Comparison of ENCODE assay signal across 10 mouse cellular contexts in the genomic region with DNA sequence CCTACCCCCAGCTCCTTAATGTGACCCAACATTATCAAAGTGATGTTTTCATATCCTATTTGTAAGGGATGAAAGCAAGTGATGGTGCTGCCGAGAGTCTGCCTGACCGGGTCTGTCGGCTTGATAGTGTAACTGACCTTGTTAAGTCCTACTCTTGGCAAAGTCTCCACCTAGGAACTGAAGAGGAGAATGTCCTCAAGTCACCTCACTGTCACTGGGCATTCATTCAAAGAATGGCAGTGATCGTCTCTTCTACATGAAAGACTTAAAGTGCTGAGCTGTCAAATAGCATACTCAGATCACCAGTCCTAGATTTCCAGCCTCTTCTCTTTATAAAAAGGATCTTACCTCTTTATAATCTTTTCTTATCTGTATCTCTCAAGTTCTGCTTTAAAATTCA.
"Had no signal": no experiment of that assay in that cellular context is flagged by ENCODE, and none has a peak within 500 bp of the region (broad histone marks: within the 10 kb centered on the region; RNA-seq: fewer than 3 reads in every experiment).

No protein-coding gene starts in this region.

- DNase-seq: lung, adult 2 months; lung, postnatal 14 days; lung, postnatal 36 days; right cerebral cortex, postnatal 14 days; thymus, adult 2 months; thymus, postnatal 25 days; thymus, postnatal 4 days had no signal

- ATAC-seq: lung, postnatal 0 days; midbrain, embryonic 13.5 days; midbrain, embryonic 15.5 days had no signal
